Mouse (Mus musculus) heart, embryonic 12.5 days (tissue): Measurements from ENCODE around the gene Ptcra. TPM values are rescaled to one million over a fixed set of nuclear protein-coding genes. Genes with fewer than 3 reads are reported as not detected.

Experiments
- ATAC-seq: fragments of 200-750 bp; cut with Nextera tagmentation; 2 replicates; pipeline ENCODE4 v1.8.0; 2017; ENCODE audit warnings: moderate TSS enrichment, moderate library complexity; ENCODE audit not compliant: insufficient number of reproducible peaks, low FRiP score
- H3K27ac ChIP-seq: fragments of 300-500 bp; sonication (generic); 2 replicates; pipeline ENCODE4 v1.5.1; 2016; ENCODE audit warnings: mild to moderate bottlenecking, moderate library complexity; ENCODE audit not compliant: poor library complexity, severe bottlenecking
- H3K27me3 ChIP-seq: fragments of 300-500 bp; sonication (generic); replicated peaks from 2 replicates; pipeline ENCODE4 v1.6.1; 2016; ENCODE audit warnings: mild to moderate bottlenecking, moderate library complexity
- H3K36me3 ChIP-seq: fragments of 300-500 bp; sonication (generic); 2 replicates; pipeline ENCODE4 v1.6.1; 2016; ENCODE audit warnings: mild to moderate bottlenecking, moderate library complexity
- H3K4me1 ChIP-seq: fragments of 300-500 bp; sonication (generic); replicated peaks from 2 replicates; pipeline ENCODE4 v1.6.1; 2016; ENCODE audit warnings: mild to moderate bottlenecking
- H3K4me2 ChIP-seq: fragments of 300-500 bp; sonication (generic); 2 replicates; pipeline ENCODE4 v1.6.1; 2016; ENCODE audit warnings: mild to moderate bottlenecking, moderate library complexity
- H3K4me3 ChIP-seq: fragments of 300-500 bp; sonication (generic); 2 replicates; pipeline ENCODE4 v1.5.1; 2016; ENCODE audit warnings: mild to moderate bottlenecking
- H3K9ac ChIP-seq: fragments of 300-500 bp; sonication (generic); 2 replicates; pipeline ENCODE4 v1.6.1; 2016; ENCODE audit warnings: mild to moderate bottlenecking, moderate library complexity
- H3K9me3 ChIP-seq: fragments of 300-500 bp; sonication (generic); replicated peaks from 2 replicates; pipeline ENCODE4 v1.6.1; 2016; ENCODE audit warnings: mild to moderate bottlenecking, moderate library complexity
- WGBS: fragments of 180-500 bp; shearing (Covaris S2); methylation state at CpG from one replicate; pipeline ENCODE4 v1.1.7; 2016; 5-methylcytosine and 5-hydroxymethylcytosine counted together
- polyA plus RNA-seq: library from polyadenylated mRNA; unstranded; fragments of >200 nt; fragmentation: Nextera tagmentation; extraction: Ambion mirVana; gene quantifications from 2 replicates; pipeline ENCODE4 v1.2.1, GENCODE M21; 2016

Gene Ptcra
- polyA plus RNA-seq, 1 experiment from 2014 or later, result 0.13 TPM

- no peak for ATAC-seq
- H3K27ac ChIP-seq, result no peak overlapping the region
- peaks cover 26% of the 10 kb centered on the region for H3K36me3 ChIP-seq
- 78% methylated on average over 2 of the region's 2 CpGs for WGBS
- H3K4me2 ChIP-seq, result peak overlapping the region; percentile 80
- peaks cover 11% of the 10 kb centered on the region for H3K4me1 ChIP-seq
- H3K4me3 ChIP-seq, result peak overlapping the region; percentile 78
- no peak overlapping the region for H3K9ac ChIP-seq
- H3K27me3 ChIP-seq, result no peaks in the 10 kb centered on the region
- no peaks in the 10 kb centered on the region for H3K9me3 ChIP-seq
Measured at GRCm38 (mm10) chr17:46783222-46783565, 19.7 kb upstream of the Ptcra start.

- WGBS, result under 1% methylated on average over 44 of the region's 44 CpGs
- H3K27ac ChIP-seq, result peak within 1 kb of the TSS; percentile 82
- peak; percentile 95; the same call in 1 of the 2 replicates for ATAC-seq
- H3K27me3 ChIP-seq, result no peaks in the 10 kb centered on the region
- H3K9me3 ChIP-seq, result no peaks in the 10 kb centered on the region
- peak within 1 kb of the TSS; percentile 87 for H3K9ac ChIP-seq
- H3K4me1 ChIP-seq, result peaks cover 11% of the 10 kb centered on the region
- H3K4me2 ChIP-seq, result peak within 1 kb of the TSS; percentile 80
- H3K36me3 ChIP-seq, result peaks cover 32% of the 10 kb centered on the region
- peak within 1 kb of the TSS; percentile 78 for H3K4me3 ChIP-seq
Measured at GRCm38 (mm10) chr17:46782341-46783221, 19.1 kb upstream of the Ptcra start, which contains the start of gene Rpl7l1. Gene Rpl7l1 (minus strand): TSS chr17:46782672.

- Histone ChIP-seq H3K27ac (peak overlapping the region; percentile 82), H3K36me3 (peaks cover 39% of the 10 kb centered on the region), H3K27me3 (no peaks in the 10 kb centered on the region), H3K9me3 (no peaks in the 10 kb centered on the region), H3K4me1 (peaks cover 11% of the 10 kb centered on the region), H3K4me3 (peak overlapping the region; percentile 78), H3K9ac (peak overlapping the region; percentile 87), H3K4me2 (peak overlapping the region; percentile 80)
- ATAC-seq, result 0 out of 2 replicates have a peak, but pooled peaks have one; percentile 16
- 3% methylated on average over 11 of the region's 11 CpGs for WGBS
Measured at GRCm38 (mm10) chr17:46781876-46782275, 18.4 kb upstream of the Ptcra start.

GRCm38 (mm10) chr17:46776087-46776486, 12.6 kb upstream of the Ptcra start:
- H3K4me1 ChIP-seq, result peaks cover 23% of the 10 kb centered on the region
- WGBS, result 72% methylated on average over 3 of the region's 3 CpGs
- H3K4me2 ChIP-seq, result no peak overlapping the region
- ATAC-seq, result no peak
- peaks cover 66% of the 10 kb centered on the region for H3K36me3 ChIP-seq
- no peak overlapping the region for H3K27ac ChIP-seq
- no peak overlapping the region for H3K4me3 ChIP-seq
- no peaks in the 10 kb centered on the region for H3K27me3 ChIP-seq
- H3K9me3 ChIP-seq, result no peaks in the 10 kb centered on the region
- H3K9ac ChIP-seq, result no peak overlapping the region

GRCm38 (mm10) chr17:46775070-46775469, 11.6 kb upstream of the Ptcra start:
- H3K4me3 ChIP-seq, result no peak overlapping the region
- H3K27ac ChIP-seq, result no peak overlapping the region
- H3K4me1 ChIP-seq, result peaks cover 17% of the 10 kb centered on the region
- no peaks in the 10 kb centered on the region for H3K27me3 ChIP-seq
- ATAC-seq, result no peak
- WGBS, result 93% methylated on average over 9 of the region's 9 CpGs
- no peak overlapping the region for H3K4me2 ChIP-seq
- no peak overlapping the region for H3K9ac ChIP-seq
- H3K36me3 ChIP-seq, result peaks cover 59% of the 10 kb centered on the region
- no peaks in the 10 kb centered on the region for H3K9me3 ChIP-seq

GRCm38 (mm10) chr17:46774131-46774472, 10.6 kb upstream of the Ptcra start:
- H3K36me3 ChIP-seq, result peaks cover 49% of the 10 kb centered on the region
- peak overlapping the region; percentile 82 for H3K4me2 ChIP-seq
- H3K4me3 ChIP-seq, result 0 out of 2 replicates have a peak overlapping the region, but pooled peaks have one; percentile 85
- H3K27ac ChIP-seq, result no peak overlapping the region
- ATAC-seq, result no peak
- H3K9me3 ChIP-seq, result no peaks in the 10 kb centered on the region
- H3K27me3 ChIP-seq, result no peaks in the 10 kb centered on the region
- WGBS, result 48% methylated on average over 2 of the region's 2 CpGs
- no peak overlapping the region for H3K9ac ChIP-seq
- peaks cover 17% of the 10 kb centered on the region for H3K4me1 ChIP-seq

- H3K36me3 ChIP-seq, result peaks cover 43% of the 10 kb centered on the region
- 10% methylated on average over 19 of the region's 20 CpGs for WGBS
- peak overlapping the region; percentile 83 for H3K9ac ChIP-seq
- H3K27me3 ChIP-seq, result no peaks in the 10 kb centered on the region
- H3K4me3 ChIP-seq, result peak overlapping the region; percentile 85
- H3K4me1 ChIP-seq, result peaks cover 17% of the 10 kb centered on the region
- H3K4me2 ChIP-seq, result peak overlapping the region; percentile 82
- no peak for ATAC-seq
- no peaks in the 10 kb centered on the region for H3K9me3 ChIP-seq
- peak overlapping the region; percentile 68 for H3K27ac ChIP-seq
Measured at GRCm38 (mm10) chr17:46773278-46774130, 10.0 kb upstream of the Ptcra start.

GRCm38 (mm10) chr17:46772404-46773277, 9.1 kb upstream of the Ptcra start, which contains the start of gene 2310039H08Rik:
Gene 2310039H08Rik (plus strand): TSS chr17:46772635.
- under 1% methylated on average over 50 of the region's 50 CpGs for WGBS
- Histone ChIP-seq H3K9ac (peak within 1 kb of the TSS; percentile 83), H3K4me1 (peaks cover 17% of the 10 kb centered on the region), H3K4me3 (peak within 1 kb of the TSS; percentile 85), H3K27ac (peak within 1 kb of the TSS; percentile 68), H3K36me3 (peaks cover 35% of the 10 kb centered on the region), H3K27me3 (no peaks in the 10 kb centered on the region), H3K9me3 (no peaks in the 10 kb centered on the region), H3K4me2 (peak within 1 kb of the TSS; percentile 82)
- peak; percentile 89 for ATAC-seq

- no peak for ATAC-seq
- 8% methylated on average over 5 of the region's 5 CpGs for WGBS
- Histone ChIP-seq H3K9ac (peak overlapping the region; percentile 83), H3K4me1 (peaks cover 17% of the 10 kb centered on the region), H3K36me3 (peaks cover 28% of the 10 kb centered on the region), H3K27ac (peak overlapping the region; percentile 68), H3K9me3 (no peaks in the 10 kb centered on the region), H3K27me3 (no peaks in the 10 kb centered on the region), H3K4me2 (peak overlapping the region; percentile 82), H3K4me3 (peak overlapping the region; percentile 85)
Measured at GRCm38 (mm10) chr17:46772038-46772403, 8.5 kb upstream of the Ptcra start.

- H3K9ac ChIP-seq, result peak overlapping the region; percentile 83
- ATAC-seq, result no peak
- peaks cover 17% of the 10 kb centered on the region for H3K4me1 ChIP-seq
- peak overlapping the region; percentile 85 for H3K4me3 ChIP-seq
- 56% methylated on average over 17 of the region's 17 CpGs for WGBS
- H3K36me3 ChIP-seq, result peaks cover 24% of the 10 kb centered on the region
- H3K9me3 ChIP-seq, result no peaks in the 10 kb centered on the region
- peak overlapping the region; percentile 82 for H3K4me2 ChIP-seq
- no peaks in the 10 kb centered on the region for H3K27me3 ChIP-seq
- no peak overlapping the region for H3K27ac ChIP-seq
Measured at GRCm38 (mm10) chr17:46771616-46772015, 8.1 kb upstream of the Ptcra start.
